Mouse (Mus musculus): Measurements from ENCODE around the gene Olfr228. TPM values are rescaled to one million over a fixed set of nuclear protein-coding genes. Genes with fewer than 3 reads are reported as not detected.

The Olfr228 gene
- not detected for polyA plus RNA-seq (2014; fragmentation: Illumina TruSeq; extraction: RNeasy Lipid Tissue Mini Kit (QIAGEN cat#74804); ENCODE audit: insufficient read depth, low read depth, low replicate concordance)

GRCm38 (mm10) chr2:86487286-86487685 is at the start of gene Olfr228:
TSS of gene Olfr228 (minus strand) at chr2:86487386.

GRCm38 (mm10) chr2:86508161-86508560 is 21.0 kb upstream of the Olfr228 start, which contains the start of gene Olfr1076:
TSS of gene Olfr1076 (plus strand) at chr2:86508461.

GRCm38 (mm10) chr2:86456169-86456568 is 31.0 kb downstream of the Olfr228 start, which contains the start of gene Olfr1066:
TSS of gene Olfr1066 (minus strand) at chr2:86456269.

GRCm38 (mm10) chr2:86450491-86450890 is 36.7 kb downstream of the Olfr228 start, which contains the start of gene Olfr1065:
TSS of gene Olfr1065 (minus strand) at chr2:86450591.

Other genes starting within 250 kb of the Olfr228 start
- gene Olfr1048, start 247.1 kb downstream of the Olfr228 start, polyA plus RNA-seq (2014; fragmentation: Illumina TruSeq; extraction: RNeasy Lipid Tissue Mini Kit (QIAGEN cat#74804); ENCODE audit: insufficient read depth, low read depth, low replicate concordance): not detected
- not detected for gene Olfr1049, start 229.1 kb downstream of the Olfr228 start, polyA plus RNA-seq (2014; fragmentation: Illumina TruSeq; extraction: RNeasy Lipid Tissue Mini Kit (QIAGEN cat#74804); ENCODE audit: insufficient read depth, low read depth, low replicate concordance)
- not detected for gene Olfr1051, start 208.3 kb downstream of the Olfr228 start, polyA plus RNA-seq (2014; fragmentation: Illumina TruSeq; extraction: RNeasy Lipid Tissue Mini Kit (QIAGEN cat#74804); ENCODE audit: insufficient read depth, low read depth, low replicate concordance)
- gene Olfr1052, start 194.9 kb downstream of the Olfr228 start, polyA plus RNA-seq (2014; fragmentation: Illumina TruSeq; extraction: RNeasy Lipid Tissue Mini Kit (QIAGEN cat#74804); ENCODE audit: insufficient read depth, low read depth, low replicate concordance): not detected
- gene Olfr1053, start 172.1 kb downstream of the Olfr228 start, polyA plus RNA-seq (2014; fragmentation: Illumina TruSeq; extraction: RNeasy Lipid Tissue Mini Kit (QIAGEN cat#74804); ENCODE audit: insufficient read depth, low read depth, low replicate concordance): not detected
- gene Olfr1054, start 152.0 kb downstream of the Olfr228 start, polyA plus RNA-seq (2014; fragmentation: Illumina TruSeq; extraction: RNeasy Lipid Tissue Mini Kit (QIAGEN cat#74804); ENCODE audit: insufficient read depth, low read depth, low replicate concordance): not detected
- not detected for gene Olfr1055, start 137.1 kb downstream of the Olfr228 start, polyA plus RNA-seq (2014; fragmentation: Illumina TruSeq; extraction: RNeasy Lipid Tissue Mini Kit (QIAGEN cat#74804); ENCODE audit: insufficient read depth, low read depth, low replicate concordance)
- gene Olfr1056, start 124.9 kb downstream of the Olfr228 start, polyA plus RNA-seq (2014; fragmentation: Illumina TruSeq; extraction: RNeasy Lipid Tissue Mini Kit (QIAGEN cat#74804); ENCODE audit: insufficient read depth, low read depth, low replicate concordance): not detected
- not detected for gene Olfr1057, start 109.0 kb downstream of the Olfr228 start, polyA plus RNA-seq (2014; fragmentation: Illumina TruSeq; extraction: RNeasy Lipid Tissue Mini Kit (QIAGEN cat#74804); ENCODE audit: insufficient read depth, low read depth, low replicate concordance)
- not detected for gene Olfr1058, start 98.8 kb downstream of the Olfr228 start, polyA plus RNA-seq (2014; fragmentation: Illumina TruSeq; extraction: RNeasy Lipid Tissue Mini Kit (QIAGEN cat#74804); ENCODE audit: insufficient read depth, low read depth, low replicate concordance)
- gene Olfr1061, start 73.3 kb downstream of the Olfr228 start, polyA plus RNA-seq (2014; fragmentation: Illumina TruSeq; extraction: RNeasy Lipid Tissue Mini Kit (QIAGEN cat#74804); ENCODE audit: insufficient read depth, low read depth, low replicate concordance): not detected
- not detected for gene Olfr1062, start 60.6 kb downstream of the Olfr228 start, polyA plus RNA-seq (2014; fragmentation: Illumina TruSeq; extraction: RNeasy Lipid Tissue Mini Kit (QIAGEN cat#74804); ENCODE audit: insufficient read depth, low read depth, low replicate concordance)
- not detected for gene Olfr1065, start 36.8 kb downstream of the Olfr228 start, polyA plus RNA-seq (2014; fragmentation: Illumina TruSeq; extraction: RNeasy Lipid Tissue Mini Kit (QIAGEN cat#74804); ENCODE audit: insufficient read depth, low read depth, low replicate concordance)
- gene Olfr1066, start 31.1 kb downstream of the Olfr228 start, polyA plus RNA-seq (2014; fragmentation: Illumina TruSeq; extraction: RNeasy Lipid Tissue Mini Kit (QIAGEN cat#74804); ENCODE audit: insufficient read depth, low read depth, low replicate concordance): not detected
- not detected for gene Olfr1076, start 21.1 kb upstream of the Olfr228 start, polyA plus RNA-seq (2014; fragmentation: Illumina TruSeq; extraction: RNeasy Lipid Tissue Mini Kit (QIAGEN cat#74804); ENCODE audit: insufficient read depth, low read depth, low replicate concordance)
- gene Olfr1079, start 55.1 kb upstream of the Olfr228 start, polyA plus RNA-seq (2014; fragmentation: Illumina TruSeq; extraction: RNeasy Lipid Tissue Mini Kit (QIAGEN cat#74804); ENCODE audit: insufficient read depth, low read depth, low replicate concordance): not detected
- gene Olfr1080, start 70.8 kb upstream of the Olfr228 start, polyA plus RNA-seq (2014; fragmentation: Illumina TruSeq; extraction: RNeasy Lipid Tissue Mini Kit (QIAGEN cat#74804); ENCODE audit: insufficient read depth, low read depth, low replicate concordance): not detected
- not detected for gene Olfr1082, start 111.6 kb upstream of the Olfr228 start, polyA plus RNA-seq (2014; fragmentation: Illumina TruSeq; extraction: RNeasy Lipid Tissue Mini Kit (QIAGEN cat#74804); ENCODE audit: insufficient read depth, low read depth, low replicate concordance)
- not detected for gene Olfr1084, start 152.3 kb upstream of the Olfr228 start, polyA plus RNA-seq (2014; fragmentation: Illumina TruSeq; extraction: RNeasy Lipid Tissue Mini Kit (QIAGEN cat#74804); ENCODE audit: insufficient read depth, low read depth, low replicate concordance)
- not detected for gene Olfr1085, start 174.6 kb upstream of the Olfr228 start, polyA plus RNA-seq (2014; fragmentation: Illumina TruSeq; extraction: RNeasy Lipid Tissue Mini Kit (QIAGEN cat#74804); ENCODE audit: insufficient read depth, low read depth, low replicate concordance)
- not detected for gene Olfr1086, start 192.7 kb upstream of the Olfr228 start, polyA plus RNA-seq (2014; fragmentation: Illumina TruSeq; extraction: RNeasy Lipid Tissue Mini Kit (QIAGEN cat#74804); ENCODE audit: insufficient read depth, low read depth, low replicate concordance)
- gene Olfr1087, start 211.0 kb upstream of the Olfr228 start, polyA plus RNA-seq (2014; fragmentation: Illumina TruSeq; extraction: RNeasy Lipid Tissue Mini Kit (QIAGEN cat#74804); ENCODE audit: insufficient read depth, low read depth, low replicate concordance): not detected
- gene Olfr1089, start 246.3 kb upstream of the Olfr228 start, polyA plus RNA-seq (2014; fragmentation: Illumina TruSeq; extraction: RNeasy Lipid Tissue Mini Kit (QIAGEN cat#74804); ENCODE audit: insufficient read depth, low read depth, low replicate concordance): not detected

Measured in lung, adult 10 weeks (tissue).